Mouse (Mus musculus) heart, postnatal 10 days (tissue): Measurements from ENCODE around the gene Mrgprf. TPM values are rescaled to one million over a fixed set of nuclear protein-coding genes. Genes with fewer than 3 reads are reported as not detected.

ENCODE experiments used
- DNase-seq, 2 experiments: peaks; one replicate each; pipeline ENCODE4 v3.0.0; 2021
- intact Hi-C: fragments of 180-260 bp; cut with DNase I; formaldehyde crosslinking; loops from one replicate; pipeline ENCODE4 v1.15.1; 2025
- total RNA-seq, 2 experiments: library from RNA; stranded (reverse); gene quantifications; 2 replicates each; pipeline ENCODE4 v1.2.3; 2021

The Mrgprf gene
- 1 to 10 TPM; 7.1 to 8.0 TPM for total RNA-seq

DNA sequence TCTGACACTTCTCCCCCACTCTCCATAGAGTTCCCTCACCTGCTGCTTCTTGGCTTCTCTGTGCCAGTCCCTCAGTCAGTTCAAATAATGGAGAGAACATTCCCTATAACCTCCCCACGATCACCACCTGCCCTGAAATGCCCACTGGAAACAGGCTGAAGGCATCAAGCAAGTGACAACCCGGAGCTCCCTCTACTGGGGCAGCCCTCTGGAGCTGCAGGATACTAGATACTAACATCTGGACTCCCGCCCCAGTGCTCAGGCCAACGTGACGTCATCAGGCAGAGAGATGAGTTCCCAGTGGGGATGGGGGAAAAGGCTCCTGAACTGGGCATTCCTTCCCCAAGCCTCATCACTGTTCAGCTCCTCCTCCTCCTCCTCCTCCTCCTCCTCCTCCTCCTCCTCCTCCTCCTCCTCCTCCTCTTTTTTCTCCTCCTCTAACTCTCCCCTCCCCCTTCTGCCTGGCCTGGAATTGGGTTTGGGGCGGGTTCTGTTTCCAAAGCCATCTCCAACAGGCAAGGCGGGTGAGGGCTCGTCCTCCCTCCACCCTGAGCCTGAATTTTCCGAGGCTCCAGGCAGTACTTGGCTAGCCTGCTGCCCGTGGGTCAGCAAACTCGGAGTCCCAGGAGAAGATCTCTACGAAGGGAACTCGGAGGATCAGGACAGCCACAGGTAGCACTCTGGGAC lies at the start of gene Mrgprf:
TSS of gene Mrgprf (plus strand) at position 508 of the 687 bp plus-strand sequence.
- intact Hi-C loops, result no loop called here
- DNase-seq, result peak; percentile 79 to 86

DNA sequence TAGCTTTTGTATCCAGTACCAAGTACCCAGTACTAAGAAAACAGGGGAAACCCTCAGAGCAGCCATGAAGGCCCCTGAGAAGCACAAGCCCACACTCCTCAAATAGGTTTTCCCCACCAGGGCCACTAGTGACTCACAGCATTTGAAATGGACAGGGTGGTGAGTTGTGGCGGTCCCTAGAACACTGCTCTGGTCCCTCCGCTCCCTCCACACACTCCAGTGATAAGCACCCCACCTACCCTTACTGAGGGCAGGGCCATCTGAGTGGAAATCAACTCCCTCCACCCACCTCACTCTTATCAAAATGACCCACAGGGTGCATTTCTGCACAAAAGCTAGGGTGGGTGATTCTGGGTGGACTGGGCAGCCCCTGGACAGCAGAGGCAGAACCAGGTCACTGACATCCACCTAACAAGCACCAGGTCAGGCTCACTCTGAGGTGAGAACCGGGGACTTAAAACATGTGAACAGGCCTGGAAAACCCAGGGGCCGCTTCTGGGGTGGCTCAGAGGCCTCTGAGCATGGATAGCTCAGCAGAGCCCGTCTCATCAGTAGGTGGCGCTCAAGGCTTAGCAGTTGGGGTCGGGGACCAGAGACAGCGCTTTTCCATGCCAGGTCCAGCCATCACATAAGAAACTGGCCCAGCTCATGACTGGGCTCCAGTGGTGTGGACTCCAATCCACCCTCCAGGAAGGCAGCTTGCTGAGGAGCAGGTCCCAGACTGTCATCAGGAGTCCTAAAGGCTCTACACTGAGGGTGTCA lies 47.7 kb upstream of the Mrgprf start:
- intact Hi-C loops, result no loop called here

DNA sequence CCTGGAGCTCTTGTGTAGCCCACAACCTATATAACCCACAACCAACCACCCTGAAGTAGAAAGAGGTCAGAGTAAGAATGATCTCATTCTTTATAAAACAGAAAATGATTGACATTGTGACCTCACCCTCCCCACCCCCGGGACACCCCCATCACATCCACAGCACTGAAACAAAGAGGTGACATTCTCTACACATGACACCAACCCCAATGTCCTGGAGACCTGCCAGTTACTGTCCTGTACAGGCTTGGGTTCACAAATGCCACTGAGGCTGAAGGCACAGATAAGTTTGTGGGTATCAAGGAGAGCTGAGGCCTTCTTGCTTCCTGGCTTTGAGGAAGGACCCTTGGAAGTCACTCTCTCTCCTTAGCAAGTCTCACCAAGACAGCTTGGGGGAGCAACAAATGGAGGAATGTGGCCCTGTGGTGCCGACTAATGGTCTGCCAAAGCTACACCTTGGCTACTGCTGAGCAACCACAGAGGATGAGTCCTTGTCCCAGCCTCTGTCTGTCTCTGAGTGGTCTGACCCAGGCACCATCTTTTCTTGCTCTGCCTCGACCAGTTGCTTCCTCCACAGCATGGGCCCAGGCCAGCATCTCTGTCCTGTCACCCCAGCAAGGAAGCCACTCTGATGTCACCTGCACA lies 46.5 kb upstream of the Mrgprf start:
- DNase-seq, result no peak
- intact Hi-C loops, result no loop called here

More for the DNA sequence above, 47.7 kb upstream of the Mrgprf start:
- peak; percentile 87 to 94 for DNase-seq

DNA sequence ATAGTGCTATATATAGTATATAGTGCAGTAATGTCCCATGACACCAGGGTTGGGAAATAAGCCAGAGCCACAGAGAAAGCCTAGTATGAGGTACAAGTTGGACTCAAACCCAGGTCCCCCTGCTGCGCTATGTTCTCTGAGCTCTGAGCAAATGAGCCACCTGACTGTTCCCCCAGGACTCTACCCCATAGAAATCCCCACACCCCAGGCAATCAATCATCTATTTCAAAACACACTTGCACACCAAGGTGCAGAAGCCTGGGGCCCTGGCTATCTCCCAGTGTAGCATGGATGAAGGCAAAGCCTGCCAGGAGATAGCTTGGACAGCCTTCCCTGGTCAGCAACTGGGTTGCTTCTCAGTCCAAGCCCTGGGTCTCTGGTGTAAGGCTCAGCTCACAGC lies 44.5 kb upstream of the Mrgprf start:
- intact Hi-C loops, result no loop called here

GRCm38 (mm10) chr7:145264202-145264601 lies 36.4 kb upstream of the Mrgprf start:
- DNase-seq, result peak in 1 of 2 experiments; percentile 12
- intact Hi-C loops, result no loop called here

More for the DNA sequence above, 44.5 kb upstream of the Mrgprf start:
- DNase-seq, result no peak

DNA sequence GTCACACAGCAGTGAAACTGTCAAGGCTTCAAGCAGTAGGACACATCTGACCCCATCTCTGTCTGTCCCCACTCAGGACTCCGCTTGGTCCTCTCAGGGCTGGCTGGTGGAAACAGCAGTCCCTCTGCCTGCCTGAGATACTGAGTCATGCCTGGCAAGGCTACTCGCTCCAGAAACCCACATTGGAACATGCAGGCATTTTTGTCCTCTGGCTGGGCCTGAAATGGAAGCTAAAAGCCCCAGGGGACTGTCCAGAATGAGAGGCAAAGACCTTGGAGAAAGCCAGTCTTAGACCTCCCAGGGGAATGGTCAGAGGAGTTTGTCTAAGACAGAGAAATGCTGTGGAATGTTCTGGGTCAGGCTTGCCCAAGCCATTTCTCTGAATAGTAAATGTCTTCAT lies 34.6 kb upstream of the Mrgprf start:
- intact Hi-C loops, result no loop called here
- peak; percentile 60 to 68 for DNase-seq

- no peak for DNase-seq
- intact Hi-C loops, result no loop called here
Observed at GRCm38 (mm10) chr7:145268890-145269289, 31.7 kb upstream of the Mrgprf start.

DNA sequence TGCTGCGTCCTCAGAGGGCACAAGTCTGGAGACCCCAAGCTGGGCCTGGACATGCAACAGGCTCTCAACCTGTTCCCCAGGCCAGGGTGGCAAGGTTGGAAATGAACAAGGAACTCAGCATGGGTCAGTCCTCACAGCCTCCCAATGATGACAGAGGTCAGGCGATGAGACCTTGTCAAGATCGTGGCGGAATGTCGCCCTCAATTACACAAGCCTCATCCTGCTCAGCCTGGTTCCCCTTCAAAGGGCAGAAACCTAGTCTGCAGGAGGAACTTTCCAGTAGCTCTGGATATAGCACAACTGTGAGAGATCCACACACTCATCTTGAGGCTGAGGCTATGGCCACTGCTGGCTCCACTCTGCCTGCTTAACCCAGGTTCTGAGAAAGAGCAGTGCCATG lies 29.7 kb upstream of the Mrgprf start:
- intact Hi-C loops, result no loop called here

DNA sequence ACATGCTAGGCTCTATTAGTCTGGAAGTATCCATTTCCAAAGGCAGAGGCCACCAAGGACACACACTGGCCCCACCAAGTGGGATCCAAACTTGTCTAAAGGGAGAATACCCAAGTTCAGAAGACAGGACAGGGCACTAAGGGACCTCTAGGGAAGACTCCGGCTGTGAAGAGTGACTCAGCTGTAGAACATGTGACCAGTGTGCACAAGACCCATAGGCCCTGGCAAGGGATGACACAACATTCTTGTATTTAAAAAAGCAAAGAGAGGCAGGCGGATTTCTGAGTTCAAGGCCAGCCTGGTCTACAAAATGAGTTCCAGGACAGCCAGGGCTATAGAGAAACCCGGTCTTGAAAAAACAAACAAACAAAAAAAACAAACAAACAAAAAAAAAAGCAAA lies 25.1 kb upstream of the Mrgprf start:
- intact Hi-C loops, result no loop called here
- no peak for DNase-seq

More for the DNA sequence above, 29.7 kb upstream of the Mrgprf start:
- DNase-seq, result no peak

GRCm38 (mm10) chr7:145281396-145281795 lies 19.2 kb upstream of the Mrgprf start:
- no peak for DNase-seq
- intact Hi-C loops, result no loop called here

DNA sequence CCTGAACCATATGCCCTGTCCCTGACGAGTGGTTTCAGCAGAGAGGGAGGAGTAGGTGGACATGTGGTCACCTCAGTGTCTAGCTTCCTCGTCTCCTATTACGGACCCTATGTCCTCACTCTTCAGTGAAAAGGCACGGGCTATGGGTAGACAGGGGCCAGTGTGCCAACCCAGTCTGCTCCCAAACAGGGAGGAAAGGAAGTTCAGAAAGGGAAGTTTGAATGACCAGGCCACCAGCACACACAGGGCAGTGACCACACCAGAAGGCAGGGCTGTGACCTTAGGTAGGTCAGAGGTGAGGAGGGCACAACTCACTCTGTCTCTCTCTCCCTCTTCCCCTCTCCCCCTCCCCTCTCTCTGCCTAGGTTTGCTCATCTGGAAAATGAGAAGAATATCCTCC lies 17.6 kb upstream of the Mrgprf start:
- intact Hi-C loops, result no loop called here
- peak in 1 of 2 experiments; percentile 11 for DNase-seq

- DNase-seq, result peak; percentile 95 to 96
- intact Hi-C loops, result no loop called here
Observed at GRCm38 (mm10) chr7:145283487-145284187, 17.0 kb upstream of the Mrgprf start, which contains the start of gene Tpcn2. Gene Tpcn2 (minus strand): TSS chr7:145284011.

DNA sequence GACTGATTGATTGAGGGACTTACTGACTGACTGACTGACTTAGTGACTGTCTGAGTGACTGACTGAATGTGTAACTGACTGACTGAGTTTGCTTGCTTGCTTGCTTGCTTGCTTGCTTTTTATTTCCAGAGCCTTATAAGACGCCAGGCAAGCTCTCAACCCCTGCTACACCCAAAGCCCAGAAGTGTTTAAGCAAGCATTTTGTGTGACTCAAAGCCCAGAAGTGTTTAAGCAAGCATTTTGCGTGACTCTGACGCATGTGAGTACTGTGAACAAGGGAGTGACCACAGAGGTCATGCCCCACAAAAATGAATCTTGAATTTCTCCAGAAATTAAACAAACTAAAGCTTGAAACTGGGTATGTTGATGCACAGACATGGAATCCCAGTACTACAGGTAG lies 16.3 kb upstream of the Mrgprf start:
- intact Hi-C loops, result no loop called here

DNA sequence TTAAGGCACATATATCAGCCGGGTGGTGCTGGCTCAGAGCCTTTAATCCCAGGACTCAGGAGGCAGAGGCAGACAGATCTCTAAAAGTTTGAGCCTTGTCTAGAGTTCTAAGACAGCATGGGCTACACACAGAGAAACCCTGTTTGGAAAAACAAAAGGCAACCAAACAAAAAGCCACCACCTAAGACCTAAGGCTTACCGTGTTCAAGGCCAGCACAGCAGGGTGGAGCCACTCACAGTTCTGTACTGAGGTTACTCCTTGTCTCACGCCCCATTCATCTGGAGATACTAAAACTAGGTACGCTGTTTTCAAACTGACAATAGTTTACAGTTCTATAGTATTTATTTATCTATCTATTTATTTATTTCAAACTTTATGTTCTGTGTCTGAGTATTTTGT lies 15.2 kb upstream of the Mrgprf start:
- intact Hi-C loops, result no loop called here
- DNase-seq, result no peak

More for the DNA sequence above, 16.3 kb upstream of the Mrgprf start:
- no peak for DNase-seq

- DNase-seq, result peak in 1 of 2 experiments; percentile 23
- intact Hi-C loops, result no loop called here
Observed at GRCm38 (mm10) chr7:145287410-145287809, 13.2 kb upstream of the Mrgprf start.

DNA sequence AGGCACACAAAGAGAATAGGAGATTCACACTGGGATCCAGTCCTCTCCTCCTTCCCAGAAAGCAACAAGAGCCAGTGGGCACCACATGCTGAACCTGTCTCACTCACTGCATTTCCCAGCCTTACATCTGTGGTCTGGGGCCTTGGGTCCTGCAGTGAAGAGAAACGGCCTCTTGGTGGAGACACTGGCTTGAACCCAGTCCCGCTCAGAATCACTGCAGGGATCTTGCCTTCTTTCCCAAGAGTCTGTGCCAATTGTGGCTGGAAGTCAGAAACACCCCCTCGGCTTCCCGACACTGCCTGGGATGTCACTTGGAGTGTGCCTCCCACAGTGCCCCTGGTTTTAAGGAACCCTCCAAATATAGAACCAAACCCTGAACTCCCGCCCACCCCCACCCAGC lies 11.3 kb upstream of the Mrgprf start:
- intact Hi-C loops, result no loop called here
- DNase-seq, result peak; percentile 34 to 37

- DNase-seq, result no peak
- intact Hi-C loops, result no loop called here
Observed at GRCm38 (mm10) chr7:145291847-145292246, 8.8 kb upstream of the Mrgprf start.

DNA sequence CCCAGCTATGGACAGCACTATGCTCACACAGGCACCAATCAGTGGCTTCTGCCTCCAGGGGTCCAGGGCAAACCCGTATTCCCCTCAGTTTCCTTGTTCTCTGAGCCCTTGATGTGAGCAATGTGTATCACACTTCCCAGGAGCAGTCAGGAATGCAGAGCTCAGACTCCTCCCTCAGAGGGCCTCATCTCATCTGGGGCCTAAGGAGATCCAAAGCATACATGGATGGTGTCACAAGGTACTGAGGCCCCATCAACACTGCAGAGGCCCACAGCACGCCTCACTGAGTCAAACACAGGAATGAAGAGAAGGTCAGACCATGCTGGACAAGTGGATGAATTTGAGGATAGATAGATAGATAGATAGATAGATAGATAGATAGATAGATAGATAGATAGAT lies 7.9 kb upstream of the Mrgprf start:
- no peak for DNase-seq

GRCm38 (mm10) chr7:145293859-145294258 lies 6.8 kb upstream of the Mrgprf start:
- intact Hi-C loops, result no loop called here
- DNase-seq, result no peak

More for the DNA sequence above, 7.9 kb upstream of the Mrgprf start:
- intact Hi-C loops, result no loop called here

DNA sequence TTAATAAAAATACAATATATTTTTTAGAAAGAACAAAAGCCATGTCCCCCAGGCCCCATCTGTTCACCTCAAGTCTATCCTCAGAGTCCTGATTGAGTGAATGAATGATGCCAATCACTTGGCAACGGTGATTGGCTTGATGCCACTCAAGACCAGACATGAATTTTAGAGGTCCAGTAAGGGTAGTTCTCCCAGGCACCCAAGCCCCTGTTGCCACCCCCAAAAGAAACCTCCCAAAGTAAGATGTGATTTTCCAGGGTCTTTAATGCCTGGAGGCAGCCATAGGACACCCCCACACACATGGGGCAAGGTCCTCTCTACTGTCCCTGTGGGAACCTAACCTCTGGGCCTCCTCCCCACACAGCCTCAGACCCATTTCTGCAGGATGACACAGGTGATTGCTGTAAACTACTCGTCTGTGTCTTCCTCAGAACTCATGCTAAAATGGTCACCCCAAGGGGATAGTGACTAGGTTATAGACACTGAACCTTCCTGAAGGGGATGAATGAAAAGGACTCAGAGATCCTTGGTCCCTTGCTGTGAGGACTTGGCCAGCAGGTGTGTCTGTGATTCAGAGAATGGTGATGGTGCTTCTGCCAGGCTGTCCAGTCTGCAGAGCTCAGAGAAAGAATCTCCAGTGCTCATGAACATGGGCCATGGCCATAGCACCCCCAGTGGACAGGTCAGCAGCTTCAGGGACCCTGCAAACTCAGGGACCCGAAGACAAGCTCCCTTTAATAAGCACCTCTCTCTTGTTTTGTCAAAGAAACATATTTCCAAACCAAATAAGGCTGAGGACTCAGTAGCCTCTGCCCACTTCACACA lies 1.8 kb upstream of the Mrgprf start:
- DNase-seq, result no peak
- intact Hi-C loops, result no loop called here
